Mouse (Mus musculus) liver, adult (tissue): ENCODE measurements around the gene Trnp1.

Source experiments
- GATA4 ChIP-seq: IDR thresholded peaks from 2 replicates; pipeline ENCODE4 v1.6.1; 2014; ENCODE audit warnings: mild to moderate bottlenecking, low read length; ENCODE audit not compliant: insufficient replicate concordance

Trnp1 gene

GRCm38 (mm10) chr4:133447967-133448366 is 50.4 kb downstream of the Trnp1 start:
- no peak for TF ChIP-seq GATA4

DNA sequence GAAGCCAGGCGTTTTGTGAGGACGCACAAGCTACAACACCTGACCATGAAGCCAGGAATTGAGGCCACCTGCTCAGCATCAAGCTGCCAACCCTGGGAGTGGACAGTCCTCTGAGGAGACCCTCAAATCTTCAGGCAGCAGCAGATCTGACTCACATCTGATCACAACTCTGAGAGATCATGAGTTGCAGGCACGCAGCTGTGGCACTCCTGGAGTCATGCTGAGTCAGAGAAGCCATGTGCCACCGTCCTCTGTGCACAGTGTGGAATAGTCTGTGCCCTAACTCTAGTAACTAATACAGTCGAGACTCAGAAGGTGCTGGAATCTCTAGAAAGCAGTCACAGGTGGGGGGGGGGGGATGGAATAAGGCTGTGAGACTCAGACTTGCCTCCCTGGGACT is 51.0 kb downstream of the Trnp1 start:
- no peak for TF ChIP-seq GATA4

- no peak for TF ChIP-seq GATA4
These were observed 52.6 kb downstream of the Trnp1 start for GRCm38 (mm10) chr4:133445727-133446126.

DNA sequence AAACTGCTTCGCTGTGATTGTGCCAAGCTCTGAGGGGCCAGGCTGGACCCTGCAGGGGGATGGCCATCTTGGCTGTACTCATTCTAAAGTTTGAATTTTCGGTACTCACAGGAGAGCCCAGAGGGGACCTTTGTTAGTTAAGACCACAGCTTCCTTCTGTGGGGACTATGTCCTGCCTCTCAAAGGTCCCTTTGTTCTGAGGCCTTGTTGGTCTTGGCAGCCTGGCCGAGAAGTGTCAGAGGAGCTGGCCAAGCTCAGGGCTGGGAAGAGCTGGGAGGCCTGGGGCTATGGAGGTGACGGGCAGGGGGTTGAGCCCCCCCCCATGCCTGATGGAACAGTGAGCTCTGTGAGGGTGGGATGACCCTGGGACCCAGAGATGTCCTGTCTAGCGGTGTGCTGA is 55.3 kb downstream of the Trnp1 start:
- TF ChIP-seq GATA4 = no peak

DNA sequence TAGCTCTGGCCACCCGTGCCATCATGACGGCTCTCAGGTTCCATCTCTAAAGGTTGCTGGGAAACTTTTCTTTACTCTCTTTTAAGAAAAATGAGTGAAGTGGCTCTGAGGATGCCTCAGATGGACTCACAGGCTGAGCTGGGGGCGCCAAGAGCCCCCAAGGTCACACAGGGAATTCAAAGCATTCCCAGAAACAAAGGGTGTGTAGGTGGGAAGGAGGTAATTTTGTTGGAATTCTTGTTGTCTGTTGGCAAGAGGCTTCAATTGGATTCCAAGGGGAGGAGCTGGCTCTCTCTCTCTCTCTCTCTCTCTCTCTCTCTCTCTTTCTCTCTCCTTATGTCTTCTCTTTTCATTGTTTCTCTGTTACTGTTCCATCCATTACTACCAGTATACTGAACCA is 56.2 kb downstream of the Trnp1 start:
- no peak for TF ChIP-seq GATA4
